Mouse (Mus musculus) neural tube, embryonic 11.5 days (tissue): ENCODE results near the gene Cherp. TPM values are rescaled to one million over a fixed set of nuclear protein-coding genes. Genes with fewer than 3 reads are reported as not detected.

ENCODE experiments used
- ATAC-seq: fragments of 200-750 bp; cut with Nextera tagmentation; 2 replicates; pipeline ENCODE4 v1.8.0; 2017; ENCODE audit warnings: moderate number of reproducible peaks, mild to moderate bottlenecking, moderate TSS enrichment, moderate library complexity; ENCODE audit not compliant: insufficient read depth, low FRiP score, low TSS enrichment
- DNase-seq: peaks from one replicate; pipeline ENCODE4 v3.0.0-alpha.2; 2015; ENCODE audit warnings: low spot score
- H3K27ac ChIP-seq: fragments of 300-500 bp; sonication (generic); 2 replicates; pipeline ENCODE4 v1.5.1; 2014; ENCODE audit warnings: low read depth, mild to moderate bottlenecking, low read length
- H3K27me3 ChIP-seq: fragments of 300-500 bp; sonication (generic); 2 replicates; pipeline ENCODE4 v1.6.1; 2014; ENCODE audit warnings: mild to moderate bottlenecking, low read length, mixed read lengths; ENCODE audit not compliant: control insufficient read depth, insufficient read depth
- H3K36me3 ChIP-seq: fragments of 300-500 bp; sonication (generic); 2 replicates; pipeline ENCODE4 v1.6.1; 2014; ENCODE audit warnings: mild to moderate bottlenecking, low read length, moderate library complexity, mixed read lengths; ENCODE audit not compliant: control insufficient read depth, insufficient read depth
- H3K4me1 ChIP-seq: fragments of 300-500 bp; sonication (generic); 2 replicates; pipeline ENCODE4 v1.6.1; 2014; ENCODE audit warnings: low read length, mixed read lengths; ENCODE audit not compliant: control insufficient read depth, insufficient read depth
- H3K4me2 ChIP-seq: fragments of 300-500 bp; sonication (generic); 2 replicates; pipeline ENCODE4 v1.6.1; 2014; ENCODE audit warnings: low read depth, mild to moderate bottlenecking, moderate library complexity
- H3K4me3 ChIP-seq: fragments of 300-500 bp; sonication (generic); 2 replicates; pipeline ENCODE4 v1.5.1; 2014; ENCODE audit warnings: low read depth, low read length
- H3K9ac ChIP-seq: fragments of 300-500 bp; sonication (generic); 2 replicates; pipeline ENCODE4 v1.6.1; 2014; ENCODE audit warnings: mild to moderate bottlenecking, low read length
- H3K9me3 ChIP-seq: fragments of 300-500 bp; sonication (generic); 2 replicates; pipeline ENCODE4 v1.6.1; 2016; ENCODE audit warnings: low read length; ENCODE audit not compliant: control insufficient read depth
- WGBS: fragments of 180-500 bp; shearing (Covaris S2); extraction: QIAGEN DNeasy Blood & Tissue Kit; methylation state at CpG from one replicate; pipeline ENCODE4 v1.1.7; 2014; 5-methylcytosine and 5-hydroxymethylcytosine counted together
- polyA plus RNA-seq: library from polyadenylated mRNA; unstranded; fragments of >200 nt; fragmentation: Nextera tagmentation; extraction: Ambion mirVana; gene quantifications from 2 replicates; pipeline ENCODE4 v1.2.1, GENCODE M21; 2014

Cherp gene
- polyA plus RNA-seq, 1 experiment from 2014 or later: 78.6 TPM

DNA sequence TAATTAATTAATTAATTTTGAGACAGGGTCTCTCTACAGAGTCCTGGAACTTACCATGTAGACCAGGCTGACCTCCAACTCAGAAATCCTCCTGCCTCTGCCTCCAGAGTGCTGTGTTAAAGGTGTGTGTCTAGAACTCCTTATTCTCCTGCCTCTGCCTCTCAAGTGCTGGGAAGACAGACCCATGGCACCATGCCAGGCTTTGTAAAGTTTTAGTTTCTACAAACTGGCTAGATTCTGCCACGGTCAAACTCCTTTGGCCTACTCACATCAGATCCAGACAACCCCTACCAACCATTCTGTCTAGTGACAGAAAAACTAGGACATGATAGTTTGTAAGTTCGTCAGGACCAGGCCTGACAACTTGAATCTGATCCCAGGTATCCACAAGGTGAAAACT is 16.0 kb upstream of the Cherp start:
- Histone ChIP-seq H3K27ac (no peak overlapping the region), H3K36me3 (peaks cover 6% of the 10 kb centered on the region; the same call in 1 of the 2 replicates)

GRCm38 (mm10) chr8:72487014-72487413 is 12.0 kb upstream of the Cherp start:
- ATAC-seq (no peak), DNase-seq (no peak)
- no peak overlapping the region for H3K9ac ChIP-seq
- no peak overlapping the region for H3K4me2 ChIP-seq
- no peak overlapping the region for H3K4me3 ChIP-seq
- peaks cover 11% of the 10 kb centered on the region for H3K36me3 ChIP-seq
- no peaks in the 10 kb centered on the region for H3K9me3 ChIP-seq
- H3K27ac ChIP-seq: no peak overlapping the region
- peaks cover 9% of the 10 kb centered on the region; the same call in 1 of the 2 replicates for H3K4me1 ChIP-seq
- H3K27me3 ChIP-seq: no peaks in the 10 kb centered on the region

More for the DNA sequence above, 16.0 kb upstream of the Cherp start:
- H3K4me3 ChIP-seq: no peak overlapping the region
- peak overlapping the region; percentile 92; the same call in 1 of the 2 replicates for H3K4me2 ChIP-seq
- H3K9ac ChIP-seq: no peak overlapping the region
- no peaks in the 10 kb centered on the region for H3K27me3 ChIP-seq
- ATAC-seq (no peak), DNase-seq (no peak)
- H3K4me1 ChIP-seq: peaks cover 17% of the 10 kb centered on the region
- no peaks in the 10 kb centered on the region for H3K9me3 ChIP-seq
- 90% methylated on average over 2 of the region's 2 CpGs for WGBS

DNA sequence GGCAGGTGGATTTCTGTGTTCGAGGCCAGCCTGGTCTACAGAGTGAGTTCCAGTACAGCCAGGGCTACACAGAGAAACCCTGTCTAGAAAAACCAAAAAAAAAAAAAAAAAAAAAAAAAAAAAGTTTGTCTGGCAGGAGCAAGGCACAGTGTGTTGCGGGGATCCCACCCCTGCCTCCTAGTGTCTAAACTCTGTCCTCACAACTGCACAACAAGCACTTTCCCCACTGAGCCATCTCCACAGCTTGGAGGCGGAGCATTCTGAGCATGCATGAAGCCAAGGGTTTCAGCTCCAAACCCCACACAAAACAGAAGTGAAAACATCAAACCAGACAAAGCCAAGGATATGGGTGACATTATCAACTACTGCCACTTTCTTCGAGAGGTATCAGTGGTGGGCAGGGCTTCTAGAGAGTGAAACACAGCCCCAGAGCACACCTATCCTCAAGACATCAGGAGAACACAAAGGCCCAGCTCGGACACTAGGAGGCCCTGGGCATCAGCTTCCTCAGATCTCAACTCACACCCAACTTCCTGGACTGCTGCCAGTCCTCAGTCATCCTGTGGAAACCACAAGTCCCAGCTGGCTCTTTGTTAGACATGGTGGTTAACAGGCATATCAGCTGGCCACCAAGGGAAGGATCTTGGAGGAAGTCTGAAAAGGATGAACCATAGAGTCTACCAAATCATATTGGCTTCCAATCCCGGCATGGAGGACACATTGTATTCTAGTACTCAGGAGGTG is 10.6 kb upstream of the Cherp start:
- H3K27me3 ChIP-seq: no peaks in the 10 kb centered on the region
- H3K4me1 ChIP-seq: no peaks in the 10 kb centered on the region
- ATAC-seq (no peak), DNase-seq (no peak)
- H3K36me3 ChIP-seq: peaks cover 11% of the 10 kb centered on the region
- H3K27ac ChIP-seq: no peak overlapping the region
- H3K9ac ChIP-seq: no peak overlapping the region
- H3K9me3 ChIP-seq: no peaks in the 10 kb centered on the region
- WGBS: 86% methylated on average over 6 of the region's 6 CpGs
- H3K4me3 ChIP-seq: no peak overlapping the region
- H3K4me2 ChIP-seq: no peak overlapping the region

DNA sequence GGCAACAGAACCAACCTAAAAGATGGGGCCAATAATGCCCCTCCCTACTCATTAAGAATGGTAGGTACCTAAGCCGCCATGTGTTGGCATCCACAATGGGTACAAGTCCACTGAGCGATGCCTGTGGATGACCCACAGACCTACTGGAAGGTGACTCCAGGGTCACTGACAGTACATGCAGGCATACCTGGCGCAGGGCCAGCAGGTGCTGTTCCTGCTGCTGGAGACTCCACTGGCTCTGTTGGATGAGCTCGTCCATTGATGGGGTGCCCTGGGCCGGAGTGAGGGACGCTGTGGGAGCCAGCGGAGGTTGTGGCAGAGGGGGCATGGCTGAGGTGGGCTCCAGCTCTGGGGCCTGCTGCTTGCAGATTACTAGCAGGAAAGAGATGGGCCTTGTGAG is 4.3 kb downstream of the Cherp start:
- H3K36me3 ChIP-seq: peaks cover 52% of the 10 kb centered on the region
- 96% methylated on average over 7 of the region's 7 CpGs for WGBS

GRCm38 (mm10) chr8:72469984-72470383 is 5.0 kb downstream of the Cherp start:
- Histone ChIP-seq H3K4me2 (no peak overlapping the region; the same call in 1 of the 2 replicates), H3K27me3 (no peaks in the 10 kb centered on the region), H3K4me1 (no peaks in the 10 kb centered on the region), H3K4me3 (no peak overlapping the region), H3K9ac (no peak overlapping the region), H3K27ac (no peak overlapping the region), H3K9me3 (no peaks in the 10 kb centered on the region), H3K36me3 (peaks cover 58% of the 10 kb centered on the region)
- no peak for DNase-seq
- no peak for ATAC-seq
- 95% methylated on average over 8 of the region's 8 CpGs for WGBS

More for the DNA sequence above, 4.3 kb downstream of the Cherp start:
- H3K9ac ChIP-seq: no peak overlapping the region
- ATAC-seq: no peak
- no peak overlapping the region for H3K4me2 ChIP-seq
- H3K4me1 ChIP-seq: no peaks in the 10 kb centered on the region; the same call in 1 of the 2 replicates
- H3K9me3 ChIP-seq: no peaks in the 10 kb centered on the region
- DNase-seq: no peak
- no peak overlapping the region for H3K27ac ChIP-seq
- no peak overlapping the region for H3K4me3 ChIP-seq
- no peaks in the 10 kb centered on the region for H3K27me3 ChIP-seq

DNA sequence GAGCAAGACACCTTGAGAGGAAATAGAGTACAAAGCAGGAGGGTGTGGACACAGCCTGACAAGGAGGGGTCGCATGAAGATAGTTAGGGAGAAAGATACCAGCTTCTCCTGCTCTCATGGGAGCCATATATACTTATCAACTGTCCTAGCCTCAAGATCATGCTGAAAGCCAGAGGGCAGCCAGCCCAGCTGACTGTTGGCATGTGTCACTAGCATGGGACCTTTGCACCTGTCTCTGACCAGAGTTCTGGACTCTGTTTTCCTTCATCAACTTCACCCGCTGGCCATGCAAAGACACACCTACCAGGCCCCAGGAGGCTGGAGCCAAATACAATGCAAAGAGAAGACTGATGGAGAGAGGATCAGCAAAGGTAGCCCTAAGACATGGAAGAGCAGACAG is 5.8 kb downstream of the Cherp start:
- Histone ChIP-seq H3K4me3 (no peak overlapping the region), H3K4me2 (no peak overlapping the region), H3K9me3 (no peaks in the 10 kb centered on the region), H3K36me3 (peaks cover 61% of the 10 kb centered on the region), H3K27ac (no peak overlapping the region), H3K9ac (no peak overlapping the region), H3K4me1 (no peaks in the 10 kb centered on the region), H3K27me3 (no peaks in the 10 kb centered on the region)
- ATAC-seq: no peak
- no peak for DNase-seq
- WGBS: 94% methylated on average over 2 of the region's 2 CpGs

DNA sequence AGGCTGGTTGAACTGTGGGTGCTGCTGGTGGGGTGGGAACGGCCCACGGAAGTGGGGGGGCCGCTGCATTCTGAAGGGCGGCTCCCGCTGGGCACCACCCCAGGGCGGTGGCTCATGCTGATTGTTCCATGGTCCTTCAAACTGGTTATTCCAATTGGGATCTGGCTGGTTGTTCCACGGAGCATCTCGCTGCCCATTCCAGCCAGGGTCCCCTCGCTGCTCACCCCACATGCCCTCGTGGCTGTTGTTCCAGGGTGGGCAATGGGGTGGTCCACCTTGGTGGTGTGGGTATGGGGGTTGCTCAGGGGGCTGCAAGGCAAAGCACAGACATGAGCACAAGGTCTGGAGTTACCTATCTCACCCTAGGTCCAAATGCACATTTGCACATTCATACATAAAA is 10.8 kb downstream of the Cherp start:
- Histone ChIP-seq H3K4me1 (no peaks in the 10 kb centered on the region), H3K27ac (no peak overlapping the region), H3K36me3 (peaks cover 78% of the 10 kb centered on the region), H3K4me2 (no peak overlapping the region), H3K9me3 (no peaks in the 10 kb centered on the region), H3K4me3 (no peak overlapping the region), H3K27me3 (no peaks in the 10 kb centered on the region), H3K9ac (no peak overlapping the region)
- WGBS: 96% methylated on average over 10 of the region's 10 CpGs
- ATAC-seq: no peak
- DNase-seq: no peak

- Histone ChIP-seq H3K27ac (no peak overlapping the region), H3K9me3 (no peaks in the 10 kb centered on the region), H3K4me3 (no peak overlapping the region), H3K4me2 (no peak overlapping the region), H3K4me1 (no peaks in the 10 kb centered on the region), H3K36me3 (peaks cover 42% of the 10 kb centered on the region), H3K27me3 (no peaks in the 10 kb centered on the region), H3K9ac (no peak overlapping the region)
- no peak for DNase-seq
- 91% methylated on average over 4 of the region's 4 CpGs for WGBS
- ATAC-seq: no peak
Measured at GRCm38 (mm10) chr8:72459881-72460533, 15.0 kb downstream of the Cherp start.

- Histone ChIP-seq H3K36me3 (peaks cover 31% of the 10 kb centered on the region), H3K27me3 (no peaks in the 10 kb centered on the region), H3K4me3 (no peak overlapping the region), H3K27ac (no peak overlapping the region), H3K9me3 (0 out of 2 replicates have a peak, but pooled peaks cover 2% of the 10 kb centered on the region), H3K9ac (no peak overlapping the region), H3K4me2 (no peak overlapping the region), H3K4me1 (no peaks in the 10 kb centered on the region)
- 90% methylated on average over 6 of the region's 6 CpGs for WGBS
- DNase-seq (no peak), ATAC-seq (no peak)
Measured at GRCm38 (mm10) chr8:72458457-72458856, 16.6 kb downstream of the Cherp start.
